Mouse (Mus musculus) CH12F3 (cell line): ENCODE measurements around the gene Poldip2.

Experiments used
- in situ Hi-C: fragments of 300-500 bp; cut with MboI; formaldehyde crosslinking; loops from 2 replicates; pipeline ENCODE4 v1.14.3; 2020; ENCODE audit warnings: low sequenced_read_pairs

The Poldip2 gene

GRCm38 (mm10) chr11:78536690-78537084, 24.7 kb downstream of the Poldip2 start:
- in situ Hi-C loops = no loop called here

DNA sequence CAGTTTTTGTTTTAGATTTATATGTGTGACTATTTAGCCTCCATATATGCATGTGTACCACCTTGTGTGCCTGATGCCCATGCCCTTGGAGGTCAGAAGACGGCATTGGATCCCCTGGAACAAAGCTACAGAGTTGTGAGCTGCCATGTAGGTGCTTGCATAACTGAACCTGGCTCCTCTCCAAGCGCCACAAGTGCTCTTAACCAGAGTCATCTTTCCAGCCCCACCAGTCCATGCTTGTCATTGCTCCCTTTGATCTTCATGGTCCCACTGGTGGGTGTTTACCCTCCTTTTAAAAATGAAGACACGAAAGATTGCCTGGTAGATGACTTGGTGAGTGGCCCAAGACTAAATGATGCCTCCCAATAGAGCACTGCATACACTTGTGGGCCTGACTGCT, 28.4 kb downstream of the Poldip2 start:
- in situ Hi-C loops = no loop called here

DNA sequence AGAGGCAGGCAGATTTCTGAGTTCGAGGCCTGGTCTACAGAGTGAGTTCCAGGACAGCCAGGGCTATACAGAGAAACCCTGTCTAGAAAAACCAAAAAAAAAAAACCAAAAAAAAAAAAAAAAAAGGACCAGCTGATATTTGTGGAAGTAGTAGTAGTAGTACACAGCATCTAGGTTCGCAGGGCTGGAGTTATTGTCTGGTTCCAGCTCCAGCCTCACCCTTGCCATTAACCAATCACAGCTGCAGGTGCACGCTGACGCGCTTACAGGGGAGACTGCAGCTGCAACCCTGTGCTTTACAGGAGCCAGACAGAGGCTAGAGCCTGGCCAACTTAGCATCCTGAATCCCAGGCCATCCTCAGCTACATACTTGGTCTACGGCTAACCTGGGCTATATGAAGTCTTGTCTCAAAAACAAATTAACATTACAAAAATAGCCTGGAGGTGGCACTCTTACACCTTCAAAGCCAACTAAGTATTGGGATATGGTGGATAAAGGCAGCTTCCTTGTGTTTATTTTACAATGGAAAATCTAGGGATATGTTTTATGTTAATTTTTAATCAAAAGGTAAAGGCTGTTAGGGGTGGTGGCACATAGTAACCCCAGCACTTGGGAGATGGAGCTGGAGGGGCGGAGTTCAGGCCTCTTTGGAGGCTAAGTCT, 32.6 kb downstream of the Poldip2 start:
- in situ Hi-C loops = no loop called here

DNA sequence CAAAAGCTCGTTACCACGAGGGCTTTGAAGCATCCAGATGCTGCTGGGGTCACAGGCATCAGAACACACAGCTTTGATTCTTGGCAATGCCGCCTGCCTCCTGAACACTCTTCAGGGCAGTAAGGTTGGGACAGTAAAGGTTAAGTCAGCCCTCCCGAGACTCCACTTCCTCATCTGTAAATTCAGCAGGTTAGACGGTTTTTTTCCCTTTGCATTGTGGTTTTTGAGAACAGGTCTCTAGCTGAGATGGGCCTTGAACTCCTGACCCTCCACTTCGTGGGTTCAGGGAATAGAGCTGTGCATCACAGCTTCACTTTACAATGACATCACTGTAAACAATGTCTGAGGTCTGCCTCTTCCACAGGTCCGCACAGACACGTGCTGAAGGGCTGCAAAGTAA, 33.2 kb downstream of the Poldip2 start:
- in situ Hi-C loops = no loop called here

- in situ Hi-C loops = no loop called here
These were observed 35.9 kb downstream of the Poldip2 start for GRCm38 (mm10) chr11:78547718-78548460.

GRCm38 (mm10) chr11:78549491-78549987, 37.5 kb downstream of the Poldip2 start:
- in situ Hi-C loops = no loop called here

DNA sequence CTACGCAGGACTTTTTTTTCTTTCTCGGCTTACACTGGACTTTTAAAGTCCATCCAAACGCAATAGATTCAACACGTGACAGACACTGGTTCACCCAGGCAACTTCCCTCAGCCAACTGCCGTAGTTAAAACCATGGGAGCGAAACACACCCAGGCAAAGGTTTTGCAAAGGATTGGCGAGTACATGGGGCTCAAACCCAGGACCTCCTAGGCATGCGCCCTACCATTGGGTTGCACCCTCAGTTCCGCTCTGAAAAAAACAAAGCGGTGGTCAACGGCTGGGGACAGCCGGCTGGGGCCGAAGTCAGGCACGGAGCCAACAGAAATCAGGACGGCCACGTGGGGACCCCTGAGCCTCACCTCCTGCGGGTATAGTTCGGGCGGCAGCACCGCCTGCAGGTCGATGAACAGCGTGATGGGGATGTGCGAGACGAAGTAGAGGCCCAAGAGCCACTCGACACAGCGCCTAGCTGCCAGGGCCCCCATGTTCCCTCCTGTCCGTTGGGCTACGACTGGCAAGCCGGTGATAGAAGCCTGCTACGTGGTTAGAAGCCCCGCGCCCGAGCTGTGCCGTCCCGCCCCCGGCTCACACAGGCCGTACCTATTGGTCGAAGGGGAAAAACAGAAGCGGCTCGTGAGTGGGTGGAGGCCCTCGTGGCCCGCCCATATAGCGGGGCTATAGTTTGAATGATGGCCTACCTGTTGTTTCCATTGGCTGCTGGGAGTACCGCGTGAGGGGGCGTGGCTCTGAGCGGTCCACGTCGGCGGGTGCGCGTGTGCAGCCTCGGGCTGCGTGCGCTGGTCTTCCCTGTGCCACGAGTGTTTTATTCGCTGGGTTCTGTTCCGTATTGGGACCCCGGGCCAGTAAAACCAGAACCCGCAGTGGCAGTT, 38.4 kb downstream of the Poldip2 start, which contains the start of gene Tmem97:
Gene Tmem97 (minus strand): TSS at position 610 of the 891 bp plus-strand sequence.
- in situ Hi-C loops = no loop called here

DNA sequence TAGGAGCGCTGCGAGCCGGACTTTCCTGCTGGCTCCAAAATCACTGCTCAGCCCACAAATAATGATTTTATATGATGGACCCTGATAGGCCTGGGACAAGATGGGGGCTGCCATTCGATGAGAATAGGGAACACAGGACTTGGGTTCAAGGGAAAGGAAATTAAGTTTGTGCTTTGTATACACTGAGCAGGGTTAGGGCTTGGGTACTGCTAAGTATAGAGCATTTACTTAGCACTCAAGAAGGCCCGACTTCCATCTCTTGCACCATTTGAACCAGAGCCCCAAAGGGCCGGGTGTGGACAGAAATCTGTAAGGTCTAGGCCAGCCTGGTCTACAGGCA, 39.0 kb downstream of the Poldip2 start:
- in situ Hi-C loops = no loop called here

- in situ Hi-C loops = no loop called here
These were observed 43.6 kb downstream of the Poldip2 start for GRCm38 (mm10) chr11:78555623-78556022.

DNA sequence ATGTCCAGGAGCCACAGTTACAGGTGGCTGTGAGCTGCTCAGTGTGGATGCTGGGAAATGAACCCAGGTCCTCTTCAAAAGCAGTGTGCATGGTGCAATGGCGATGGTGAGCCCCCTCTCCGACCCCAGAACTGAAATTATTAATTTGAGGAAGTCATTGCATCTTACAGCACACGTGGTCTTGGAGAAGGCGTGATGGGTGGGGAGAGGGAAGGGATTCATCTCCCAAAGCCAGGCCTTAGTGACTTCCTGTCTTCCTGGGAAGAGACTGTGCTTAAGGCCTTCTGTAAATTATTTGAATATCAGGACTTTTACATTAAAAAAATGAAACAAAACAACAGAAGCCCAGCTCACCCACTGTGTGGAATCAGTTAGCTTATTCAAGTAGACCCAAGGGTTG, 44.1 kb downstream of the Poldip2 start:
- in situ Hi-C loops = no loop called here

GRCm38 (mm10) chr11:78557241-78557640, 45.2 kb downstream of the Poldip2 start:
- in situ Hi-C loops = no loop called here

GRCm38 (mm10) chr11:78560447-78560846, 48.5 kb downstream of the Poldip2 start:
- in situ Hi-C loops = loop anchor here (10.0 kb wide), 1 partner anchor 264 kb away; the partner anchor contains the start of gene Lyrm9

DNA sequence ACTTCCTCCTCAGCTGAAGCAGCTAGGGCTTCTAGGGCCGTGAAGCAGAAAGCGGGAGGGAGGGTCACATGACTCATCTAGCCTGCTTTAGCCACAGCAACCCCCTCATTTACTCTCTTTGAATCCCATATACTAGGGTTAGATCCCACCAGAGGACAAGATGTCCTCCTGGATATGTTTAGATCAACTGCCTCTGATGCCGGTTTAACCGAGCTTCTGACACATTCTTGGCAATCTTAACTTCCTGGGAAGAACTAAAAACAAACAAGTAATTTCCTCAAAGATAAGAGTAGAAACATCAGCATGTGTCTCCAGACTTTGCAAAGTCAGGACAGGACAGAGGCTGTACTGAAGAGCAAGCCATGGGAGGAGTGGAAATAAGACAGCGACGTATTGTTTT, 54.8 kb downstream of the Poldip2 start:
- in situ Hi-C loops = loop anchor here (10.0 kb wide), 1 partner anchor 258 kb away; the partner anchor contains the start of gene Lyrm9

DNA sequence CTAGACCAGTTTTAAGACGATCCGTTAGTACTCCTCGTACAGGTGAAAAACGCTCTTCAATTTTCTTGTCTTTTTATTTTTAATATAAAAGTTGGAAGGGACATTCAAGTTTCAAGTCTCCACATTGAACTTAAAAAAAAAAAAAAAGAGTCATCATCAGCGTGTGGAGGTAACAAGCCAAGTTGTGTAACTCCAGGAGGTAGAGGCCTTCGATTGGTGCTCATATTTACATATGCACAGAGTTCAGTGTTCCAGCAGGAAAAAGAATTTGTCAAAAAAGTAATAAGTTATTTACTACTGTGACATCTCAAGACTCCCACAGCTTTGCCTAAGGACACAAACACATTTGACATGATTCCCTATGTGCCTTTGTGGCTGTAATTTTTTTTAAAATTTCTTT, 55.6 kb downstream of the Poldip2 start:
- in situ Hi-C loops = loop anchor here (10.0 kb wide), 1 partner anchor 257 kb away; the partner anchor contains the start of gene Lyrm9

GRCm38 (mm10) chr11:78568827-78569226, 56.8 kb downstream of the Poldip2 start:
- in situ Hi-C loops = loop anchor here (10.0 kb wide), 1 partner anchor 256 kb away; the partner anchor contains the start of gene Lyrm9

DNA sequence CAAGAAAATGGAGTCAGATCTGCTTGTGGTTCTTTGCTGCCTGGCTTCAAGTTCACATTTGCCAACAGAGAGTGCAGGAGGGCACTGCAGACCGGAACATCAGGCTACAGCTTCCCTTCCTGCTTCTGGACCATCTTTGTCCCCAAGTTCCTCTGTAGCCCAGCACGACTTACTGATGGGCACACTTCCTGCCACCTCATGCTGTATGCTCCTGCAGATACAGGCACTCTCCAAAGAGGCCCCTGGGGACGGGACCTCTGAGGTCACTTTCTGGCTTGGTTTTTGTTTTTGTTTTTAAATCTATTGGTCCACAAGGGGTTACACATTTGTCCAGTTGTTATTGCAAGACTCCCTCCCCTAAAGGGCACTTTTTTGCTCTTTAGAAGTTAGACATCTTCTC, 57.8 kb downstream of the Poldip2 start:
- in situ Hi-C loops = loop anchor here (10.0 kb wide), 1 partner anchor 255 kb away; the partner anchor contains the start of gene Lyrm9

- in situ Hi-C loops = no loop called here
These were observed 59.4 kb downstream of the Poldip2 start for GRCm38 (mm10) chr11:78571441-78571840.

DNA sequence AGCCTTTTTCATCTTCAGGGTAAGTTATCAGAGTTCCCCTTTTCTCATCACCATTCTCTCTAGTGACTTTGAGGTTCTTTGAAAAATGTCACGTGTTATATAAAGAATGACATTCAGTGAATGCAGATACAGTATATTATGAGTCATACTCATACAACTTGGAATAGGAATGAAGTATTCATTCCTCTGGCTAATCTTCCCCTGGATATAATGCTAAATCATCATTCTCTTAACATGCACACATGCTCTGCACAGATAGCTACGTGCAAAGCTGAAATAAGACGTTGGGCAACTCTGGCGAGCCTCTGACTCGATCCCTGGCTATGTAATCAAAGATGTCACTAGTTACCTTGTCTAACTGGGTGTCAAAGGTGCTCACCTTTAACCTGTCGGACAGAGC, 59.9 kb downstream of the Poldip2 start:
- in situ Hi-C loops = no loop called here
